Mouse (Mus musculus): ENCODE data around the gene Olfm3.

DNA sequence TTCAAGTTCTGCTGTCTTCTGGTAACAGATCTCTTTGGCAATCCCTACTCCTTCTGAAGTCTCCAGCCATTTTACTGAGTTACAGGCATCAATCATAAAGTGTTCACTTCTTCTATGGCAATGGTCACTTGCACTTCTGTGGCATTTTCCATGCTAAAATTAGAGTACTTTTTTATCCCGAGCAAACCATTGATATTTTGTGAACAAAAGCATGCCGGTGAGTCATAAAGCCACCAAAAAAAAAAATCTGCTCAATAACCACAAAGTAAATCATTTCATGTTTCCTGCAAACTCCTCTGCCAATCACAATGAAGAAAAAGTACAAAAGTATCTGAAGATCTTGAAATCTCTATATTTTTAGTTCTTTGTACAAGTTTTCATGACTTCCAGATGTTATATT, 26.5 kb downstream of the Olfm3 start:
- TF ChIP-seq CTCF (IDR thresholded peaks at IDR 0.05; ENCODE audit: low read depth) (no peak), EP300 (optimal IDR thresholded peaks at IDR 0.05) (no peak)
